Mouse (Mus musculus) 3134 (cell line): ENCODE results near the gene Serpinb1a.
A peak's percentile ranks its signal among the peaks of the same experiment; 100 is the strongest.

Experiments
- DNase-seq: peaks from one replicate; pipeline ENCODE4 v3.0.0-alpha.2; 2011; ENCODE audit warnings: low spot score; ENCODE audit not compliant: insufficient read length; ENCODE audit errors: extremely low read depth

Serpinb1a gene

GRCm38 (mm10) chr13:32841349-32841748, 9.6 kb downstream of the Serpinb1a start:
- no peak for DNase-seq

DNA sequence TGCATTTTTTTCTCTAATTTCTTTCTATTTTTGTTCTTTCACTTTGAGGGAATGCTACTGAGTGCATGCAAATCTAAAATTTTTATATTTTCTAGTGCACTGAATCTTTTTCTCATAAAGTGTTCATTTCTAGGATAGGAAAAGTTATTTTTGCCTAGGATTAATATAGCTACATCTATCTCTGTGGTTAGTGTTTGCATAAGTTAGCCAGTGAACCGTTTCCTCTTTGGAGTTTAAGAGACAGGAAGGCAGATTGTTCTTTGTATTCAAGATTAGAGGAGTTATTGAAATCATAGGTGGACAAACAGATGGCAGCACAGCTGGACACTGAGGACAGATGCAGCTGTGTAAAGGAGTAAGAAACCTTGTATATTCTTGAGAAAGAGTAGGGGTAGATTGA, 11.7 kb downstream of the Serpinb1a start:
- DNase-seq: no peak

- no peak for DNase-seq
Measured at GRCm38 (mm10) chr13:32834513-32834912, 16.5 kb downstream of the Serpinb1a start.

DNA sequence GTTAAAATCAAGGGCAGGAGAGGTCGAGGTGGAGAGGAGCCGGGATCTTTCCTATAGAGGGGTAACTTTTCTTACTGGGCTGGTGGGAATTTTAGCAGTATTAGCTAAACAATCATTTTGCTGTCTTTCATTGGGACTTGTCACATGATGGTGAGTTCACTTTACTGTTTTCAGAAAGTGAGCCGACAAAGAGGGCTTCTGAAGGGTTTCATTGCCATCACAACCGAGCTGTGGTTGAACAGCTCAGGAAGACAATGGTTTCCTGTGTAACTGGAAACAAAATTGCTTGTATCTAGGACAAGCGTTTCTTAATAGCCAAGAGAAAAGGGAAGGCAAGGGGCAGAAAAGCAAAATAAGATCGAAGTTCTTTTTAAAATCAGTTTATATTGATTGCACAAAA, 17.7 kb downstream of the Serpinb1a start:
- DNase-seq: no peak

- no peak for DNase-seq
Measured at GRCm38 (mm10) chr13:32832776-32833175, 18.2 kb downstream of the Serpinb1a start.

GRCm38 (mm10) chr13:32831505-32832273, 19.3 kb downstream of the Serpinb1a start:
- no peak for DNase-seq

GRCm38 (mm10) chr13:32828886-32829285, 22.1 kb downstream of the Serpinb1a start:
- DNase-seq: no peak

DNA sequence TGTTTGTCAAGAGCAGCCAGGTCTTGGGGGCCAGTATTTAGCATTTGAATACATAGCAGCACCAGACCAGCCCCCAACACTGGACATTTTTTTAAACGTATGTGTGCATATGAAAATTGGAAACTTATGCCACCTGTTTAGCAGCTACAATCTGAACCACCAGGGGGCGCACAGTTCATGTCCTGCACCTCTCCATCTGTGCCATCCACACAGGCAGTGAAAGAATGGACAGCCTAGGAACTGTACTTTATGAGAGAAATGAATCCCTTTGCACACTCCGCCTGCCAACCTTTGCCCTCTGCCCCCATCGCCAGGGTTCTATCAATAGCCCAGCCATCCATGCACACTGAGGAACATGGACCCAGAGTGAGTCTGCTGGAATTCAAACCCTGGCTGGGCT, 23.0 kb downstream of the Serpinb1a start:
- DNase-seq: no peak

- no peak for DNase-seq
Measured at GRCm38 (mm10) chr13:32827111-32827822, 23.7 kb downstream of the Serpinb1a start.

DNA sequence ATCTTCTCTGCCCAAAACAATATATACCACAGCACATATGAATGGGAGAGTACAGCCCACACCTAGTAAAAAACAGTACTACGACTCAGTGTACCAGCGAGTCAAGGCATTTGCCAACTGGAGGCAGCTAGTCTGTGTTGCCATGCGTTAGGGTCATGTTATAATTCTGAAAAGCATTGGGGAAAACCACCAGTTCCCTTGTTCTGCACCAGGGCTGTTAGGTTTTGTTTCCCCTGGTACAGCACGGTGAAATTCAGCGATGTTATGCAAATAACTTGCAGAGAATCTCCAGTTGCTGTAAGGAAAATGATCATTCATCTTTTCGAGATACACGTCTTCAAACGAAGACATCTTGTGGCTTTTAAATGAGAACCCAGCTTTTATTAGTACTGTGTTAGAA, 25.4 kb downstream of the Serpinb1a start:
- DNase-seq: no peak

- DNase-seq: no peak
Measured at GRCm38 (mm10) chr13:32824377-32825330, 26.3 kb downstream of the Serpinb1a start.

DNA sequence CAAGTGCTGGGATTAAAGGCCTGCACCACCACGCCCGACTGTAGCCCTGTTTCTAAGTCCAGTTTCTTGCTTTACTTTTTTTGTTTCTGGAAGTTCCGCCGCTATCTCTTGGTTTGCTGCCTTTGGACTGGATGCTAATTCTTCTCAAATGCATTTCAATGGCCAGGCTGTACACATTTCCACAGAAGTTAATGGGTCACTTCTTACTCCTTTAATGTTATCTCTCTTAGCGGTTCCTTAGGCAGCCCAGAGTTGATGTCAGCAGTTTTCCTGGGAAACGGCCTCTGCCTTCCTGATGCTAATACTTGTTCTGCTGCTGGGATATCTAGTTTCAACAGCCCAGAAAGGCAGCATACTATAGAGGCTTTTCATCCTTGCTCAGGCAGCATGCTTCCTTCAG, 27.9 kb downstream of the Serpinb1a start:
- DNase-seq: no peak

GRCm38 (mm10) chr13:32821671-32822070, 29.3 kb downstream of the Serpinb1a start:
- DNase-seq: no peak

GRCm38 (mm10) chr13:32819926-32820325, 31.1 kb downstream of the Serpinb1a start:
- DNase-seq: no peak

DNA sequence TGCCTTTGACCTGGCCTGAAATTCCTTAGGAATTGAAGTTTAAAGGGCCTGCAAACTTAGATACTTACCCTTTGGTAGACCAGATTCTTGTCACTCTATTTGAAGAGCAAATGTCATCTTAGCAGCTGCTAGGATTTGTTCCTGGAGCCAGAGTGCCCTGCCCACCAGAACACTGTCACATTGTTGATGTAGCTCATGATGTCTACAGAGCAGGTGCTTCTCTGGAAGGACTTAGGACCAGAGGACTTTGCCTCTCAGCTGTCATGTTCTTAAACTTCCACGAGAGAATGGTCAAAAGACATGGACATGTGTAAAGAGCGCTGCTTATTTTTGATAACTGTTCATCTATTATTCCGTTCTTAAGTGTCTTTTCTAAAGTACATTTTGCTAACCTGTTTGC, 31.7 kb downstream of the Serpinb1a start:
- DNase-seq: no peak

DNA sequence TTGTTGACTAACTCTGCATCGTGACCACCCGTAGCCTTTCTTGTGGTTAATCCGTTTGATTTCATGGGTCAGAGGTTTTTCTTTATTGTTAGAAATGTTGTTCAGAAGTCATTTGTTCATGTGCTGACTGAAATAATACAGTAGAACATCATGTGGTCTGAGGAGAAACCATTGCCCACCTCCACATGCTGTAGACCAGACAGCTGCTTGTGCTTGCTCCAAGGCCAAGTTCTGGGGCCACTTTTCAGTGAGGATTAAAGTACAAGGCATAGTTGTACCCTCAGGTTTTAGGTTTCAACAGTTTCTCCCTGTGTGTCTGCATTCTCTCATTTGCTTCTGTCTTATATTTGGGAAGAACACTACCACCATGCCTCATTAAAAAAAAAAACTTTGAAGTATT, 43.4 kb downstream of the Serpinb1a start:
- DNase-seq: no peak

GRCm38 (mm10) chr13:32806820-32807219, 44.2 kb downstream of the Serpinb1a start:
- peak; percentile 9 for DNase-seq

DNA sequence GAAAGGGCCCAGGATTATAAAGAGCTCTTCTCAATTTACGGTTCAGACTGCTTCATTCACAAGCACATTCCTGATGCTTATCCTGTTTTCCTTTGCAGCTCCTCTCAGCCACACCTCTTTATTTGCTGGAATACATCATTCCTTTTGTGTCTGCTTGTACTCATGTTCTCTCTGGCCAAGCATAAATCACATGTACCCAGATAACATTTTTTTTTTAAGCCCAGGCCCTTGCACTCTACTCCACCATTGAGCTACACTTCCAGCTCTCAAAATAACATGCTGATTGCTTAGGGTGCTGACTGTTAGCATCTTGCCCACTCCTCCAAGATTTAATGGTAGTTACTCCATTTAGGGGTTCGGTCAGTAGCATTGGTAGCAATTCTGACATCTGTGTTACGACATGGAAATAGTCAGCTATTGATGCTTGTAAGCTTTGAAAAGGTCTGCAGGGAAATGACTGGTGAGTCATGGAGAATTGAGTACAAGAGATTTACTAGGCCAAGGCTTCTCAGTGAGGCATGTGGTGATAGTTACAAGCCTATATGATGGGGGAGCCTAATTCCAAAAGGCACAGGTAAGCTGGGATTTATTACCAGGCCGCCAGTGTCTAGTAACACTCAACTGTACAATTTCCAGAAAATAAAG, 47.2 kb downstream of the Serpinb1a start:
- no peak for DNase-seq

- DNase-seq: no peak
Measured at GRCm38 (mm10) chr13:32802259-32803081, 48.5 kb downstream of the Serpinb1a start, which contains the start of gene D930007J09Rik. Gene D930007J09Rik, minus strand, starts transcription at chr13:32802849.
